Mouse (Mus musculus) WW6 (cell line): Measurements from ENCODE around the gene Olfr1166.
"Not testable (repeated sequence)": the region's sequence is repeated elsewhere in the genome, so short reads cannot be mapped to it uniquely, and the experiment has no call there.

ENCODE experiments used
- DNase-seq: peaks from one replicate; pipeline ENCODE4 v3.0.0-alpha.2; 2013; ENCODE audit warnings: low read depth, low spot score

Gene Olfr1166

DNA sequence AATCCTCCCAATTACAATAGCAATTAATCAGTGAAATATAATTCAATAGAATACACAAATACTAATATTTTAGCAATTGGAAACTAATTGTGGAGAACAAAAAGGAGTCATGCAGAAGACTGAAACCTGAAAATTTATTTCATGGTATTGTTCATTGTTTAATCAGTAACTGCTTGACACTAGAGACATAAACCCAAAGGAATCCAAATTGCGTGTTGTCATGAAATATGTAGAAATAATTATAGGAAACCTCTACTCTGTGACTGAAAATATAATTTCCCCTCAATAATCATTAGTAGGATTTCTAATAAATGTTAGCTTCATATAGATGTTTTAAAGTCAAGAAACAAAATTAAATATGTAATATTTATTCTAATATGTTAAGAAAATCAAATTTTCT lies at the start of gene Olfr1166:
Gene Olfr1166, minus strand, starts transcription at position 101 of the 400 bp plus-strand sequence.
- no peak for DNase-seq

DNA sequence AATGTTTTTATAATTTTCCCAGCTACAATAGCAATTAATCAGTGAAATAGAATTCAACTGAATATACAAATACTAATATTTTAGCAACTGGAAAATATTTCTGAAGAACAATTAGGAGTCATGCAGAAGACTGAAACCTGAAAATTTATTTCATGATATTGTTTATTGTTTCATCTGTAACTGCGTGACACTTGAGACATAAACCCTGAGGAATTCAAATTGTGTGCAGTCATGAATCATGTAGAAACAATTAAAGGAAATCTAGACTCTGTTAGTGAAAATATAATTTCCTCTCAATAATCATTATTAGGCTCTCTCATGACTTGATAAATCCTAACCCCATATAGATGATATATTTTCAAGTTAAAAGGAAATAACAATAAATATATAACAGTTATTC lies 27.0 kb upstream of the Olfr1166 start, which contains the start of gene Olfr1167:
Gene Olfr1167, minus strand, starts transcription at position 101 of the 400 bp plus-strand sequence.
- DNase-seq: not testable (repeated sequence)

- DNase-seq: no peak
Measured at GRCm38 (mm10) chr2:88093866-88094265, 34.2 kb downstream of the Olfr1166 start, which contains the start of gene Olfr1164. Gene Olfr1164 (minus strand): TSS chr2:88093966.
